Mouse (Mus musculus): ENCODE results near the gene Kcnq2.

The Kcnq2 gene

DNA sequence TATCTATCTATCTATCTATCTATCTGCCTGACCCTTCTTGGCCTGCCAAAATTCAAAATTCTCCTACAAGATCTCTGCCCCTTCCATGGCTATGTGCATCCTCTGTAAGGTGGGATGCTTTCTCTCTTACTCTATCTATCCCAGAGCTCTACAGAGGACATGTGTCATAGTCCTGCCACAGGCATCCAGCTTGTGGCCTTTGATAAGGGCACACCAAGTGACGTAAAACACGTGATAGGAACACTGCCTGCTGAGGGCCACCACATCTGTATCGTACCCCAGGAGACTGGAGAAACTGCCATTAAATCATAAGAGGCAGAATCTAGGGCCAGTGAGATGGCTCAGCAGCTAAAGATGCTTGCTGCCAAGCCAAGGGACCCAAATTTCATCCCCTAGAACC lies 19.7 kb downstream of the Kcnq2 start:
- in situ Hi-C loops (cut with MboI; ENCODE audit: low sequenced_read_pairs) = no loop called here

DNA sequence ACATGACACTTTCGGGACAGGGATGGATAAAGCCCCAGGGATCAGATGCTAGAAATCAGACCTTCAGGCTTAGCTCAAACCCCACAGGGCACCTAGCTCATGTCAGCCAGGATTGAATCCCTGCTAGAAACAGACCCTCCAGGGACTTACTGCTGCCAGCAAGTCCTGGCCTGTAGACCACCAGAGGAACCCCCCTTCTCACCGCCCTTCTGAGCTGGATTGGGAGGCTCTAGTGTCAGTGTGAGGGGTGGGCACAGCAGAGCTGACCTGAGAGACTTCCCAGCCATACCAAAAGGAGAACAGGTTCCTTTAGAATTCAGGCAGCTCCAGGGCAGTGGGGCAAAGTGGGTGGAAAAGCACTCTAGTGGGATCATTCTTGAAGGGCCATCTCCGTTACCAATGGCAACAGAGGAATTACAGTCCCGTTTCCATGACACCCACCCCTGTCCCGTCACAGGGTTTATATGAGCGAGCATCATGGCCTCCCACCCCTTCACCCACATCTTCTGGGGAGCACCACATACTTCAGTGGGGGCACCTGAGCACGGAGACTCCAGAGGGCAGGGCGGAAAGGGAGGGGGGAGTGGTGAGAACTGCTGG lies 21.2 kb downstream of the Kcnq2 start:
- in situ Hi-C loops (cut with MboI; ENCODE audit: low sequenced_read_pairs) = no loop called here

DNA sequence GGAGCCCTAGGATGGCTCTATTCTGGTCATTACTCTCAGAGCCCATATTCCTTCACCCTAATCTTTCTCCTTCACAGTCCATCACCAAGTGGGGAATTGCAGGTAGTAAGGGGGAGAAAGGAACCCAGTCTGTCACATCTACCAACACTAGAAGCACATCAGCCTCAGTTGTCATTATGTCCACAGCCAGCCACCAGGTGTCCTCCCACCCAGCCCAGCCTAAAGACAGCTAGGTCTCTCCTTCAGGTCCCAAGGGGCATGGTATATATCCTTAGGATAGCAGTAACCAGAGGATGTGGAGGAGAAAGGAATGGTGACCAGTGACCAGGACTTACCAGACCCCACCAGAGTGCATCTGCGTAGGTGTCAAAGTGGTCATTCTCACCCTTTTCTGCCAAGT lies 23.4 kb downstream of the Kcnq2 start:
- in situ Hi-C loops (cut with MboI; ENCODE audit: low sequenced_read_pairs) = no loop called here

DNA sequence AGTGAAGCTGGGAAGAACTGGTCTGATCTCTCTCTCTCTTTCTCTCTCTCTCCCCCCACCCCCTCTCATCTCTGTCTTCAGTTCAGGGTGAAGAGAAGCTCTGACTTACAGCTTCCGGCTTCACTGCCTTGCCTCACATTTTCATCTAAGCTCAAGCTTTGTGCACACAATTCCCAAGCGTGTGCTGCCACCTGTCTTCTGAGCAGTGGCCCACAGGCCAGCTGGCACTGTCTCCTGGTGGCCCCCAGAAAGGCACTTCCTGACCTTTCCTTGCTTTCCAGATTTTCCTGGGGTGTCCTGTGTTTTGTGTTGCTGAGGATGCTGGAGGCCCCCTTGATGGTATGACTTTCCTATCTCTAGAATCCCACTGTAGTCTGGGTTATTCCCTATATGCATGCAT lies 31.0 kb downstream of the Kcnq2 start:
- in situ Hi-C loops (cut with MboI; ENCODE audit: low sequenced_read_pairs) = no loop called here

DNA sequence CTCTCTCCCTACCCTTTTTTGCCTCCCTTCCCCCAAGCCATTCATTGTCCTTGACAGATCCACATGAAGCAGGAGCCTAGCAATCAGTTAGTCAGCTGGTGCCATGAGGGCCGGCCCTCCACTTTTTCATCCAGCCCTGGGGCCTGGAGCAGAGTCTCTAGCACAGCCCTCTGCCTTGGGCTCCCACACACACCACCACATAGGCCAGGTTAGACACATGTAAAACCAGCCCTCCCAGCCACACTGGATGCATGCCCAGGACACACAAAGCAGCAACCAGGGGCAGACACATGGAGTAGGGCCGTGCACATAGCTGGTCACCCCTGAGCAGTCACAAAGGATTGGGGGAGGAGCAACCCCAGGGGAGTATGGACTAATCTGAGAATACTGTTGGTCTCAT lies 32.9 kb downstream of the Kcnq2 start:
- in situ Hi-C loops (cut with MboI; ENCODE audit: low sequenced_read_pairs) = no loop called here

GRCm38 (mm10) chr2:181101626-181102025 lies 33.5 kb downstream of the Kcnq2 start:
- in situ Hi-C loops (cut with MboI; ENCODE audit: low sequenced_read_pairs) = no loop called here

DNA sequence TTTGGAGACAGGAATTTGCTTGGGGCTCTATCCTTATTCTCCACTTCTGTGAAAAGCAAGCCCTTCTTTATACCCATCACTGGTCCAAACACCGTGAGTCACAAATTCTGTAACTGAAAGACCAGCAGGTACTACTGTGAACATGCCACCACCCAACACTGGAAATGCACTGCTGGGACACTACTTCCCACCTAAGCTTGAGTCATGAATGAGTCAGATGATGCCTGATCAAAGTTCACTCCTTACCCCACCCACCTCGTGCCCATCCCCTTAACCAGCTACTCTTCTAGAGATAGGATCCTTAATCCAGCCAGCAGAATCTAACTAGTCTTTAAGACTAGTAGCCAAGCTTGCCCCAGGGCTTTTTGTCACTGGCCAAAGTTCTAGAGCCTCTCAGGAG lies 35.0 kb downstream of the Kcnq2 start:
- in situ Hi-C loops (cut with MboI; ENCODE audit: low sequenced_read_pairs) = no loop called here

GRCm38 (mm10) chr2:181090123-181090522 lies 45.0 kb downstream of the Kcnq2 start:
- in situ Hi-C loops (cut with MboI; ENCODE audit: low sequenced_read_pairs) = no loop called here

GRCm38 (mm10) chr2:181084997-181085396 lies 50.1 kb downstream of the Kcnq2 start:
- in situ Hi-C loops (cut with MboI; ENCODE audit: low sequenced_read_pairs) = no loop called here

DNA sequence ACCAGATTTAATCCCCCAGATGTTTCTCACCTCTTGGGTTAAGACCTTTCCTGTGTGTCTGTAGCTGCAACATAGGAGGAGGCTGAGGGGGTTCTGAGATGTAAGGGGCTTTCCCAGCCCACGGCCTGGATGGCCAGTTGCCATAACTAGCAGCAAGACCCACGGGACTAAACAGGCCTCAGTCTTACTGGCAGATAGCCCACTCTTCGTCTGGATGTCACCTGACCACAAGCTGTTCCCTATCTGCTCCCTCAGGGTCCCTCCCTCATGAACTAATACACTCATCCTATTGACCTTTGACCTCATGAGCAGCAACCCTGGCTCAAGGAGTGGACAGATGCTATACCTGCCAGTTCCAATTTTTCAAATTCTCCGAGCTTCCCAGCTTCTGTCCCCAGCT lies 51.2 kb downstream of the Kcnq2 start:
- in situ Hi-C loops (cut with MboI; ENCODE audit: low sequenced_read_pairs) = no loop called here

DNA sequence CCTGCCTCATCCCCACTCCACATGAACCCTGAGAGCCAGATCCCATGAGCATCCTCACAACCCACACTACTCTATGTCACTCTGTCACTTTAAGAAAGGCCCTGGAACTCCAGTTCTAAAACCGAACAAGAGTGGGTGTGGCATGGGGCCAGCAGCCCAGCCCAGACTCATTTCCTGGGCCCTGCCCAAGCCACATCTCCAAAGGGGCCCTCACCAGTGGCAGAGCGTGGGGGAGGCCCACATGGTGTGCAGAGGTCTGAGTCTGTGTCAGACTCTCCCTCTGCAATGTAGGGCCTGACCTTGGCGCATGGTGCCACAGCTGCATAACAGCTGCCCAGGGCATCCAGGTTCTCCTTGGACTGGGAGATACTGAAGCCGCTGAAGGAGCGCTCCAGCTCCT lies 54.2 kb downstream of the Kcnq2 start:
- in situ Hi-C loops (cut with MboI; ENCODE audit: low sequenced_read_pairs) = no loop called here

GRCm38 (mm10) chr2:181079518-181079917 lies 55.6 kb downstream of the Kcnq2 start:
- in situ Hi-C loops (cut with MboI; ENCODE audit: low sequenced_read_pairs) = no loop called here

DNA sequence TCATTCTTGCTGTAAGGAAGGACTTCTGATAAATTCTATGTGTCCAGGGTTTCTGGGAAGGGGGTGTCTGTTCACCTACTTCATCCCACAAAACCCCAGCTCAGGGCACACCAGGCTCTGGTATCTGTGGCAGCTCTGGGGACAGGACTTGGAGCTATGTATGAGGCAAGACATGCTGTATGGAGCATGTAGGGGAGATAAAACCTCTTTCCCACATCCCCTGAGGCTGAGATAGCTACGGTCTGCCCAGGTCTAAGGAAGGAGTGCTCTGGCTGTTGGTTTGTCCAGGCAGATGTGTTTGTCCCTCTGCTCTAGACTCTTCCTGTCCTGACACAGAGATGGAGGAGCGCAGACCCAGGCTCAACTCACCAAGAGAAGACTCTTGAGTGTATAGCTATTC lies 56.2 kb downstream of the Kcnq2 start:
- in situ Hi-C loops (cut with MboI; ENCODE audit: low sequenced_read_pairs) = no loop called here

GRCm38 (mm10) chr2:181075501-181075900 lies 59.6 kb downstream of the Kcnq2 start:
- in situ Hi-C loops (cut with MboI; ENCODE audit: low sequenced_read_pairs) = no loop called here

DNA sequence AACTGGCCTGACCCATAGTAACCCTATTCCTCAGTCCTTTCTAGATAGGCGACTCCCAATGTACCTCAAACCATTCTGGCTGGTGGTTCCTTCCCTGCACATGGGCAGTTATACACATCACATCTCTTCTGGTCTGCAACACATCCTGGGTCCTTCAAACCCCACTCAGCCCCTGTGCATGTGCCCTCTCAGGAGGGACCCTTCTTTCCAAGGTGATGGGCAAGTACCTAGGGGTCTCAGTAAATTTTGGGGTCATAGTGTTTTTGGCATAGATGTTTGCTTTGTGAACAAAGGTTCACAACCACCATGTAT lies 62.7 kb downstream of the Kcnq2 start:
- in situ Hi-C loops (cut with MboI; ENCODE audit: low sequenced_read_pairs) = no loop called here

DNA sequence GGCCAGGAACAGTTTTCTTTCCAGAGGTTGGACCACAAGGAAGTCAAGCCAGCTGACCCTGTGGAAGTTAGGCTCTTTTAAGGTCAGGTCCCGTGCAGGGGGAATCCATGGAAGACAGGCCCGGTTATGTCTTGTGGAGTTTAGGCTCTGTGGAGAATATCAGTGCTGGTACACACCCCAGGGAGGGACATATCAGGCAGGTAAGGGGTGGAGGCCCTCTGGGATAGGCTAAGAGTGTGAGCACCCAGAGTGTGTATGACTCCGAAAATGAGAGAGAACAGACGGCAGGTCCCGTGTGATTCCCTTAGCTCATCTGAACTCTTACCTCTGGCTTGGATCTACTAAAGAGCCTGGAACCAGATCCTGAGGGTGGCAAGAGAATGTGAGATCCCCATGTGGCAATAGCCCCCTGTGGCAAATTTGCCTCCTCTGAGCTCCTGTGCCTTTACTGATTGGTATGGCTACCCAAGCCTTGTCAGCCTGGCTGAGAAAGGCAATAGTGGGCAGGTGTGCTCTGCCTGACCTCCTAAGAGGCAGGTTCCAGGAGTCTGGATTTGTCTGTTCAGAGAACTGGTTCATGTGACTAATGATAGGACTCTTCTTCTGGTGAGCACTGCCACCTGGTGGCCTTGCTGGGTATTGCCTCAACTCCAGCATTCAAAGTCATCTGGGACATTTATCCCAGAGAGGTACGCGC lies 63.2 kb downstream of the Kcnq2 start:
- in situ Hi-C loops (cut with MboI; ENCODE audit: low sequenced_read_pairs) = no loop called here

- in situ Hi-C loops (cut with MboI; ENCODE audit: low sequenced_read_pairs) = no loop called here
Measured at GRCm38 (mm10) chr2:181070136-181070535, 65.0 kb downstream of the Kcnq2 start.

DNA sequence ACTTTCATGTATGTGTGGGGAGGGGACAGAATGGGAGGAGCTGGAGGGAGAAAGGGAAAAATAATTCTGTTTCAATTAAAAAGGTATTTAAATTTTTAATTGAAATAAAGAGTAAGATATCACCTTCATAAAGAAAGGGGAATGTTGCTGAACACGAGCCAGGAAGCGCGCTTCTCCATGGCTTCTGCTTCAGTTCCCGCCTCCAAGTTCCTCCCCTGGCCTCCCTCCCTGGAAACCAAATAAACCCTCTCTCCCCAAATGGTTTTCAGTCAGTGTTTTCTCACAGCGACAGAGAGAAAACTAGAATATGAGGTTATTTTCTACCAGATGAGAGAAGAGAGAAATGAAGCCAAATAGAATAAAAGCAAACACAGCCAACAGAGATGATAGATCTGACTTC lies 66.6 kb downstream of the Kcnq2 start:
- in situ Hi-C loops (cut with MboI; ENCODE audit: low sequenced_read_pairs) = no loop called here

DNA sequence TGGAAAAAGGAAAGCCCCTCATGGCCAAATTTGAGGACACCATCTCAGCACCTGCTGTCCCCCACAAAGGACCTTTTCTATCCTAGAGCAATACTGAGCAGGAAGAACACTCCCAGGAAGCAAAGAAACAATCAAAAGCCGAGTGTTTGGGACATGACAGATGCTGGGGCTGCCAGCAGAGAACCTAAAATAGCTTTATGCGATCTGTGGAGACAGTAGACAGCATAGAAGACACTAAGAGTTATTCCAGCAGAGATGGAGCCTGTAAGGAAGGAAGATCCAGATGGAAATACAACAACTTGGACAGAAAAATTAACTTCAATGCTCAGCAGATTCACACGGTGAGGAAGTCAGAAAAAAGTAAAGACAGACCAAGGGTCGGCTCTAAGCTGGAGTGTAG lies 69.3 kb downstream of the Kcnq2 start:
- in situ Hi-C loops (cut with MboI; ENCODE audit: low sequenced_read_pairs) = no loop called here

DNA sequence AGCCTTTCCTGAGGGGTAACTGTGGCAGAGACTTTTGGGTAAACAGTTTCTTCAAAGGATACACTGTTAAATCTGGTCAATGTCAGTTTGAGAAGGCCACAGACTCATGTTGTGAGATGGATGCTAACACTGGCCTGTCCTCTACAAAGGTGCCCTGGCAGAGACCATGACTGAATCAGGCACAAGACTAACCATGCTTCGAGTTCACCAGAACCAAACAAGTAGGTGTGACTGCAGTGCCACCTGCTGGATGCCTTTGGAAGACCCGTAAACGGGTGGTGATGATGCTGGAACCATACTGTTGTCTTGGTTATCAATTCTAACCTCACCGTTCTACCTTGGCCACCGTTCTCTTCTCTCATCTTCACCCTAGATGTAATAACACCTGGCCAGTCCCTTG lies 75.0 kb downstream of the Kcnq2 start:
- in situ Hi-C loops (cut with MboI; ENCODE audit: low sequenced_read_pairs) = no loop called here

GRCm38 (mm10) chr2:181058193-181058592 lies 76.9 kb downstream of the Kcnq2 start:
- in situ Hi-C loops (cut with MboI; ENCODE audit: low sequenced_read_pairs) = no loop called here

GRCm38 (mm10) chr2:181057341-181057740 lies 77.8 kb downstream of the Kcnq2 start:
- in situ Hi-C loops (cut with MboI; ENCODE audit: low sequenced_read_pairs) = no loop called here

GRCm38 (mm10) chr2:181052171-181052570 lies 82.9 kb downstream of the Kcnq2 start:
- in situ Hi-C loops (cut with MboI; ENCODE audit: low sequenced_read_pairs) = no loop called here
